Mouse (Mus musculus): ENCODE data around the gene Mast3. TPM values are rescaled to one million over a fixed set of nuclear protein-coding genes. Genes with fewer than 3 reads are reported as not detected.
A peak's percentile ranks its signal among the peaks of the same experiment; 100 is the strongest.

Gene Mast3
- total RNA-seq, 2 experiments from 2014 or later: 9.4 to 11.1 TPM

GRCm38 (mm10) chr8:70787941-70788667 is 16.8 kb downstream of the Mast3 start:
- intact Hi-C loops (cut with DNase I): no loop called here

GRCm38 (mm10) chr8:70787051-70787445 is 17.8 kb downstream of the Mast3 start:
- DNase-seq: no peak
- intact Hi-C loops (cut with DNase I): no loop called here

More at GRCm38 (mm10) chr8:70787941-70788667, 16.8 kb downstream of the Mast3 start:
- DNase-seq: no peak

GRCm38 (mm10) chr8:70786291-70787050 is 18.4 kb downstream of the Mast3 start:
- intact Hi-C loops (cut with DNase I): no loop called here
- no peak for DNase-seq

- intact Hi-C loops (cut with DNase I): loop anchor here (5.0 kb wide), 1 partner anchor 483 kb away; no protein-coding TSS in a partner anchor
- DNase-seq: no peak
Measured at GRCm38 (mm10) chr8:70780093-70780492, 24.8 kb downstream of the Mast3 start.

GRCm38 (mm10) chr8:70776496-70777444 is 28.1 kb downstream of the Mast3 start, which contains the start of gene Pik3r2:
TSS of gene Pik3r2 (minus strand) at chr8:70776713.
- intact Hi-C loops (cut with DNase I): no loop called here
- peak; percentile 100 for DNase-seq

GRCm38 (mm10) chr8:70775851-70776495 is 28.9 kb downstream of the Mast3 start:
- no peak for DNase-seq
- intact Hi-C loops (cut with DNase I): no loop called here

- intact Hi-C loops (cut with DNase I): no loop called here
- no peak for DNase-seq
Measured at GRCm38 (mm10) chr8:70775227-70775626, 29.6 kb downstream of the Mast3 start.

- intact Hi-C loops (cut with DNase I): no loop called here
Measured at GRCm38 (mm10) chr8:70774740-70775139, 30.1 kb downstream of the Mast3 start.

GRCm38 (mm10) chr8:70773833-70774232 is 31.0 kb downstream of the Mast3 start:
- intact Hi-C loops (cut with DNase I): no loop called here

More at GRCm38 (mm10) chr8:70774740-70775139, 30.1 kb downstream of the Mast3 start:
- no peak for DNase-seq

GRCm38 (mm10) chr8:70773410-70773809 is 31.4 kb downstream of the Mast3 start:
- intact Hi-C loops (cut with DNase I): no loop called here
- DNase-seq: no peak

More at GRCm38 (mm10) chr8:70773833-70774232, 31.0 kb downstream of the Mast3 start:
- DNase-seq: peak; percentile 90 to 92

- no peak for DNase-seq
- intact Hi-C loops (cut with DNase I): no loop called here
Measured at GRCm38 (mm10) chr8:70772890-70773289, 32.0 kb downstream of the Mast3 start.

GRCm38 (mm10) chr8:70772075-70772474 is 32.8 kb downstream of the Mast3 start:
- DNase-seq: no peak
- intact Hi-C loops (cut with DNase I): no loop called here

- DNase-seq: no peak
- intact Hi-C loops (cut with DNase I): no loop called here
Measured at GRCm38 (mm10) chr8:70771217-70771616, 33.6 kb downstream of the Mast3 start.

- intact Hi-C loops (cut with DNase I): no loop called here
- DNase-seq: no peak
Measured at GRCm38 (mm10) chr8:70770748-70771147, 34.1 kb downstream of the Mast3 start.

- DNase-seq: no peak
- intact Hi-C loops (cut with DNase I): loop anchor here (1.0 kb wide), 1 partner anchor 50 kb away; no protein-coding TSS in a partner anchor
Measured at GRCm38 (mm10) chr8:70769858-70770257, 35.0 kb downstream of the Mast3 start.

GRCm38 (mm10) chr8:70769359-70769758 is 35.5 kb downstream of the Mast3 start:
- intact Hi-C loops (cut with DNase I): loop anchor here (1.0 kb wide), 1 partner anchor 49 kb away; no protein-coding TSS in a partner anchor
- DNase-seq: peak; percentile 97 to 98

- intact Hi-C loops (cut with DNase I): loop anchor here (1.0 kb wide), 1 partner anchor 49 kb away; no protein-coding TSS in a partner anchor
- no peak for DNase-seq
Measured at GRCm38 (mm10) chr8:70768956-70769355, 35.9 kb downstream of the Mast3 start.

- DNase-seq: no peak
- intact Hi-C loops (cut with DNase I): no loop called here
Measured at GRCm38 (mm10) chr8:70768231-70768776, 36.5 kb downstream of the Mast3 start.

GRCm38 (mm10) chr8:70767503-70767902 is 37.4 kb downstream of the Mast3 start:
- no peak for DNase-seq
- intact Hi-C loops (cut with DNase I): no loop called here

Measured in heart, postnatal 14 days (tissue).